22 mouse cellular contexts compared by ENCODE assay signal in the genomic region with DNA sequence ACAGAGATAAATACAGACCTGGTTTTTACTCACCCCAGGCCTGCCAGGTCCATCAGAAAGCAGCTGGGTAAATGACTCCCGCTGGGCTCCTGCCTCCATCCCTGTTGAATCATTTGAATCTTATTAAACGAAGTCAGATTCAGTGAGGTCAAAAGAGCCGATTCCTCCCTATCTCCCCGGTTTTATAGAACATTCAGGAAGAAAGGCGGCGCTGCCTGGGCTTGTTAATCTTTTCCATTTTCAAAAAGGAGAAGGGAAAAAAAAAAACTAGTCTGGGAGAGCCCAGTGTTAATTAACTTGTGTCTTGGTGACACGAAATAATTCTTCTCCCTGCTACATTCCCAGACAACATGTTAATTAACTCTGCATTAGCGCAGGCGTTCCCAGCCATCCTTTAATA. TPM values are rescaled to one million over a fixed set of nuclear protein-coding genes. Genes with fewer than 3 reads are reported as not detected.
A peak's percentile ranks its signal among the peaks of the same experiment; 100 is the strongest.
DNase-seq lines count a peak whose midpoint lies in the region; ATAC-seq and TF ChIP-seq lines count a peak whose summit lies in the region.
"Had no signal": no experiment of that assay in that cellular context is flagged by ENCODE, and none has a peak within 500 bp of the region (broad histone marks: within the 10 kb centered on the region; RNA-seq: fewer than 3 reads in every experiment).

No protein-coding gene starts in this region.

- no peak for TF ChIP-seq CTCF in hindbrain, postnatal 0 days (IDR thresholded peaks at IDR 0.05; ENCODE audit: low read depth)

- H3K9ac ChIP-seq in hindbrain, embryonic 13.5 days: no peak overlapping the region
- no peak overlapping the region for H3K9ac ChIP-seq in hindbrain, postnatal 0 days (replicated peaks; ENCODE audit: low read length)
- H3K9ac ChIP-seq in midbrain, embryonic 13.5 days (replicated peaks): no peak overlapping the region
- no peak overlapping the region for H3K9ac ChIP-seq in midbrain, embryonic 11.5 days (ENCODE audit: low read length)
- no peak overlapping the region for H3K9ac ChIP-seq in neural tube, embryonic 15.5 days (replicated peaks)
- H3K9ac ChIP-seq: embryonic facial prominence, embryonic 12.5 days; forebrain, embryonic 12.5 days; heart, embryonic 12.5 days had no signal

- peaks cover 12% of the 10 kb centered on the region for H3K36me3 ChIP-seq in hindbrain, embryonic 13.5 days
- H3K36me3 ChIP-seq in hindbrain, postnatal 0 days (ENCODE audit: insufficient read depth, low read length): peaks cover 4% of the 10 kb centered on the region; the same call in 1 of the 2 replicates
- H3K36me3 ChIP-seq in midbrain, embryonic 13.5 days: no peaks in the 10 kb centered on the region
- no peaks in the 10 kb centered on the region for H3K36me3 ChIP-seq in midbrain, embryonic 11.5 days (ENCODE audit: control insufficient read depth, insufficient read depth, low read length)
- peaks cover 12% of the 10 kb centered on the region; the same call in 1 of the 2 replicates for H3K36me3 ChIP-seq in neural tube, embryonic 15.5 days
- H3K36me3 ChIP-seq: embryonic facial prominence, embryonic 12.5 days; forebrain, embryonic 12.5 days had no signal

- WGBS in hindbrain, embryonic 13.5 days: 30% methylated on average over 9 of the region's 9 CpGs
- WGBS in hindbrain, postnatal 0 days: 21% methylated on average over 9 of the region's 9 CpGs
- WGBS in midbrain, embryonic 13.5 days: 15% methylated on average over 9 of the region's 9 CpGs
- 31% methylated on average over 9 of the region's 9 CpGs for WGBS in midbrain, embryonic 11.5 days
- WGBS in neural tube, embryonic 15.5 days: 27% methylated on average over 9 of the region's 9 CpGs

- no peak overlapping the region for H3K4me3 ChIP-seq in hindbrain, embryonic 13.5 days
- no peak overlapping the region for H3K4me3 ChIP-seq in hindbrain, postnatal 0 days (ENCODE audit: low read length)
- H3K4me3 ChIP-seq in midbrain, embryonic 13.5 days (replicated peaks): no peak overlapping the region
- no peak overlapping the region for H3K4me3 ChIP-seq in midbrain, embryonic 11.5 days (ENCODE audit: low read depth, low read length)
- no peak overlapping the region for H3K4me3 ChIP-seq in neural tube, embryonic 15.5 days (replicated peaks)
- H3K4me3 ChIP-seq: embryonic facial prominence, embryonic 12.5 days; forebrain, embryonic 12.5 days; heart, embryonic 12.5 days had no signal

- no peaks in the 10 kb centered on the region for H3K9me3 ChIP-seq in hindbrain, embryonic 13.5 days
- H3K9me3 ChIP-seq in hindbrain, postnatal 0 days (ENCODE audit: low read length): no peaks in the 10 kb centered on the region
- H3K9me3 ChIP-seq in midbrain, embryonic 13.5 days: no peaks in the 10 kb centered on the region
- no peaks in the 10 kb centered on the region for H3K9me3 ChIP-seq in midbrain, embryonic 11.5 days (ENCODE audit: control insufficient read depth, low read length)
- no peaks in the 10 kb centered on the region for H3K9me3 ChIP-seq in neural tube, embryonic 15.5 days (replicated peaks)
- H3K9me3 ChIP-seq: embryonic facial prominence, embryonic 12.5 days; forebrain, embryonic 12.5 days; heart, embryonic 12.5 days had no signal

- H3K4me2 ChIP-seq in hindbrain, embryonic 13.5 days: no peak overlapping the region
- H3K4me2 ChIP-seq in hindbrain, postnatal 0 days (ENCODE audit: low read depth, low read length): no peak overlapping the region
- no peak overlapping the region for H3K4me2 ChIP-seq in midbrain, embryonic 13.5 days (replicated peaks)
- H3K4me2 ChIP-seq in midbrain, embryonic 11.5 days: no peak overlapping the region
- no peak overlapping the region for H3K4me2 ChIP-seq in neural tube, embryonic 15.5 days
- H3K4me2 ChIP-seq: embryonic facial prominence, embryonic 12.5 days; forebrain, embryonic 12.5 days; heart, embryonic 12.5 days had no signal

- DNase-seq in hindbrain, postnatal 0 days (ENCODE audit: low spot score): no peak
- DNase-seq in midbrain, embryonic 11.5 days (ENCODE audit: low spot score, missing footprints): no peak
- DNase-seq in retina, embryonic 14.5 days (ENCODE audit: low spot score): peak; percentile 17
- no peak for DNase-seq in retina, postnatal 1 day
- no peak for DNase-seq in urinary bladder, postnatal 36 days (ENCODE audit: low spot score in 2 of 2)
- DNase-seq: adrenal gland, adult 8-10 months; adrenal gland, postnatal 36 days; cerebellum, adult 11 months; cerebellum, adult 8-10 months; cerebellum, postnatal 25 days had no signal

- peaks cover 23% of the 10 kb centered on the region for H3K4me1 ChIP-seq in hindbrain, embryonic 13.5 days (replicated peaks)
- no peaks in the 10 kb centered on the region for H3K4me1 ChIP-seq in hindbrain, postnatal 0 days (ENCODE audit: insufficient read depth, low read length)
- peaks cover 25% of the 10 kb centered on the region for H3K4me1 ChIP-seq in midbrain, embryonic 13.5 days (replicated peaks)
- H3K4me1 ChIP-seq in midbrain, embryonic 11.5 days (ENCODE audit: control insufficient read depth, insufficient read depth, low read length): peaks cover 9% of the 10 kb centered on the region
- peaks cover 23% of the 10 kb centered on the region for H3K4me1 ChIP-seq in neural tube, embryonic 15.5 days
- H3K4me1 ChIP-seq: embryonic facial prominence, embryonic 12.5 days; heart, embryonic 12.5 days had no signal

- no peak for ATAC-seq in hindbrain, embryonic 13.5 days (ENCODE audit: low FRiP score)
- no peak for ATAC-seq in hindbrain, postnatal 0 days
- ATAC-seq in midbrain, embryonic 13.5 days: no peak
- no peak for ATAC-seq in midbrain, embryonic 11.5 days (ENCODE audit: low FRiP score)
- ATAC-seq in neural tube, embryonic 15.5 days (ENCODE audit: low FRiP score): no peak
- ATAC-seq: inflammation-experienced regulatory T-cells, adult 6 months had no signal

- H3K27ac ChIP-seq in hindbrain, embryonic 13.5 days: peak overlapping the region; percentile 44; the same call in 1 of the 2 replicates
- H3K27ac ChIP-seq in hindbrain, postnatal 0 days: no peak overlapping the region
- 0 out of 2 replicates have a peak overlapping the region, but pooled peaks have one; percentile 12 for H3K27ac ChIP-seq in midbrain, embryonic 13.5 days
- no peak overlapping the region for H3K27ac ChIP-seq in midbrain, embryonic 11.5 days (ENCODE audit: low read depth, low read length)
- H3K27ac ChIP-seq in neural tube, embryonic 15.5 days (replicated peaks): peak overlapping the region; percentile 29; the same call in 1 of the 2 replicates
- H3K27ac ChIP-seq: embryonic facial prominence, embryonic 12.5 days had no signal

- H3K27me3 ChIP-seq in hindbrain, embryonic 13.5 days: peaks cover 10% of the 10 kb centered on the region
- H3K27me3 ChIP-seq in hindbrain, postnatal 0 days (ENCODE audit: insufficient read depth, low read length): no peaks in the 10 kb centered on the region
- H3K27me3 ChIP-seq in midbrain, embryonic 13.5 days: peaks cover 20% of the 10 kb centered on the region; the same call in 1 of the 2 replicates
- no peaks in the 10 kb centered on the region; the same call in 1 of the 2 replicates for H3K27me3 ChIP-seq in midbrain, embryonic 11.5 days (ENCODE audit: control insufficient read depth, insufficient read depth, low read length)
- no peaks in the 10 kb centered on the region for H3K27me3 ChIP-seq in neural tube, embryonic 15.5 days (replicated peaks)

RNA-seq across cellular contexts. Expression of a gene that starts 19.9 kb away (rescaled TPM):
- 34.1 and 42.3 TPM in 2 replicates for polyA plus RNA-seq in hindbrain, embryonic 13.5 days (2015; fragmentation: Nextera tagmentation; extraction: Ambion mirVana)
- 25.7 and 28.0 TPM in 2 replicates for total RNA-seq in hindbrain, postnatal 0 days (2014; rRNA removed)
- polyA plus RNA-seq in hindbrain, postnatal 0 days (2015; fragmentation: Nextera tagmentation; extraction: Ambion mirVana): 31.2 TPM in 2 replicates
- 25.8 and 28.7 TPM in 2 replicates for polyA plus RNA-seq in midbrain, embryonic 13.5 days (2015; fragmentation: Nextera tagmentation; extraction: Ambion mirVana)
- polyA plus RNA-seq in midbrain, embryonic 11.5 days (2014; fragmentation: Nextera tagmentation; extraction: Ambion mirVana): 25.8 and 28.6 TPM in 2 replicates
- polyA plus RNA-seq in neural tube, embryonic 15.5 days (2015; fragmentation: Nextera tagmentation; extraction: Ambion mirVana): 49.6 and 55.4 TPM in 2 replicates

RNA-seq across cellular contexts. Expression of a gene that starts 49.8 kb away (rescaled TPM):
- 64.4 and 64.8 TPM in 2 replicates for polyA plus RNA-seq in hindbrain, embryonic 13.5 days (2015; fragmentation: Nextera tagmentation; extraction: Ambion mirVana)
- 59.5 and 70.6 TPM in 2 replicates for total RNA-seq in hindbrain, postnatal 0 days (2014; rRNA removed)
- polyA plus RNA-seq in hindbrain, postnatal 0 days (2015; fragmentation: Nextera tagmentation; extraction: Ambion mirVana): 65.1 and 67.0 TPM in 2 replicates
- polyA plus RNA-seq in midbrain, embryonic 13.5 days (2015; fragmentation: Nextera tagmentation; extraction: Ambion mirVana): 64.3 and 72.0 TPM in 2 replicates
- 60.1 and 72.8 TPM in 2 replicates for polyA plus RNA-seq in midbrain, embryonic 11.5 days (2014; fragmentation: Nextera tagmentation; extraction: Ambion mirVana)
- polyA plus RNA-seq in neural tube, embryonic 15.5 days (2015; fragmentation: Nextera tagmentation; extraction: Ambion mirVana): 70.0 and 70.9 TPM in 2 replicates

RNA-seq across cellular contexts. Expression of a gene that starts 50.4 kb away (rescaled TPM):
- 2.1 and 2.6 TPM in 2 replicates for polyA plus RNA-seq in hindbrain, embryonic 13.5 days (2015; fragmentation: Nextera tagmentation; extraction: Ambion mirVana)
- total RNA-seq in hindbrain, postnatal 0 days (2014; rRNA removed): not detected in 2 replicates
- 1.9 and 2.5 TPM in 2 replicates for polyA plus RNA-seq in hindbrain, postnatal 0 days (2015; fragmentation: Nextera tagmentation; extraction: Ambion mirVana)
- polyA plus RNA-seq in midbrain, embryonic 13.5 days (2015; fragmentation: Nextera tagmentation; extraction: Ambion mirVana): 1.8 and 2.5 TPM in 2 replicates
- 1.1 and 1.5 TPM in 2 replicates for polyA plus RNA-seq in midbrain, embryonic 11.5 days (2014; fragmentation: Nextera tagmentation; extraction: Ambion mirVana)
- 2.5 and 3.1 TPM in 2 replicates for polyA plus RNA-seq in neural tube, embryonic 15.5 days (2015; fragmentation: Nextera tagmentation; extraction: Ambion mirVana)
- total RNA-seq: adrenal gland, adult 8-10 months; adrenal gland, postnatal 36 days; gastrocnemius, adult 8-10 months; gastrocnemius, postnatal 4 days; heart, adult 8-10 months; heart, postnatal 25 days had no signal
- polyA plus RNA-seq: cortical plate, adult 2 months had no signal

Comparison
In these comparisons a context has a peak if more than half of its experiments do, and no peak if none do; other contexts are left out.
1. H3K27ac ChIP-seq: peak in hindbrain, embryonic 13.5 days (single experiment), midbrain, embryonic 13.5 days (single experiment) and neural tube, embryonic 15.5 days (single experiment); none in hindbrain, postnatal 0 days (single experiment) and midbrain, embryonic 11.5 days (single experiment).